Comparison of ENCODE assay signal across 8 mouse cellular contexts in genomic region chr5:96163396-96164020, GRCm38 (mm10). TPM values are rescaled to one million over a fixed set of nuclear protein-coding genes. Genes with fewer than 3 reads are reported as not detected.
A peak's percentile ranks its signal among the peaks of the same experiment; 100 is the strongest.
DNase-seq lines count a peak whose midpoint lies in the region; ATAC-seq and TF ChIP-seq lines count a peak whose summit lies in the region.

No protein-coding gene starts in this region.

- ATAC-seq in hindbrain, embryonic 15.5 days (ENCODE audit: low FRiP score, low read depth): no peak
- ATAC-seq in midbrain, postnatal 0 days (ENCODE audit: low FRiP score): no peak

- H3K36me3 ChIP-seq in kidney, adult 2 months (ENCODE audit: control insufficient read depth, insufficient read depth, low read length): no peaks in the 10 kb centered on the region
- H3K36me3 ChIP-seq in hindbrain, embryonic 15.5 days: no peaks in the 10 kb centered on the region
- H3K36me3 ChIP-seq in midbrain, postnatal 0 days (ENCODE audit: insufficient read depth, low read length): no peaks in the 10 kb centered on the region

- WGBS in kidney, adult 2 months: 5% methylated on average over 1 of the region's 1 CpGs
- WGBS in hindbrain, embryonic 15.5 days: 3% methylated on average over 1 of the region's 1 CpGs
- 6% methylated on average over 1 of the region's 1 CpGs for WGBS in midbrain, postnatal 0 days

- peak overlapping the region; percentile 59 for H3K4me2 ChIP-seq in hindbrain, embryonic 15.5 days
- peak overlapping the region; percentile 77 for H3K4me2 ChIP-seq in midbrain, postnatal 0 days (ENCODE audit: low read depth, low read length, poor library complexity, severe bottlenecking)

- no peak for TF ChIP-seq CTCF in kidney, adult 2 months (conservative IDR thresholded peaks at IDR 0.05; ENCODE audit: insufficient read depth, insufficient read length, low read depth, low read length)
- TF ChIP-seq CTCF in midbrain, postnatal 0 days (IDR thresholded peaks at IDR 0.05): no peak

- H3K27ac ChIP-seq in kidney, adult 2 months (ENCODE audit: insufficient read depth, low read depth, low read length): peak overlapping the region; percentile 57
- peak overlapping the region; percentile 99 for H3K27ac ChIP-seq in hindbrain, embryonic 15.5 days (replicated peaks)
- H3K27ac ChIP-seq in midbrain, postnatal 0 days (ENCODE audit: low read depth, low read length): peak overlapping the region; percentile 96

- H3K9ac ChIP-seq in hindbrain, embryonic 15.5 days: peak overlapping the region; percentile 78
- H3K9ac ChIP-seq in midbrain, postnatal 0 days (replicated peaks; ENCODE audit: low read length, poor library complexity, severe bottlenecking): peak overlapping the region; percentile 99

- DNase-seq in kidney, adult 2 months: no peak
- DNase-seq in kidney, adult 9 months: no peak
- DNase-seq in Muller cell, postnatal 12 days (ENCODE audit: inconsistent ontology term): peak; percentile 33
- DNase-seq in midbrain, postnatal 0 days (ENCODE audit: low spot score): no peak
- no peak for DNase-seq in gastrocnemius, adult 8-10 months (ENCODE audit: low spot score in 2 of 2)
- DNase-seq in cerebellum, adult 9-10 months: no peak
- DNase-seq in gastrocnemius, postnatal 25 days: no peak

- H3K4me3 ChIP-seq in kidney, adult 2 months (ENCODE audit: insufficient read depth, low read depth, low read length): peak overlapping the region; percentile 89
- H3K4me3 ChIP-seq in hindbrain, embryonic 15.5 days: peak overlapping the region; percentile 85
- peak overlapping the region; percentile 98 for H3K4me3 ChIP-seq in midbrain, postnatal 0 days (ENCODE audit: low read depth, low read length)

- H3K4me1 ChIP-seq in kidney, adult 2 months (ENCODE audit: control insufficient read depth, insufficient read depth, low read length): peaks cover 3% of the 10 kb centered on the region; the same call in 1 of the 2 replicates
- H3K4me1 ChIP-seq in hindbrain, embryonic 15.5 days (replicated peaks): peaks cover 19% of the 10 kb centered on the region
- H3K4me1 ChIP-seq in midbrain, postnatal 0 days (ENCODE audit: insufficient read depth, low read length): peaks cover 4% of the 10 kb centered on the region; the same call in 1 of the 2 replicates

- no peaks in the 10 kb centered on the region for H3K9me3 ChIP-seq in hindbrain, embryonic 15.5 days
- H3K9me3 ChIP-seq in midbrain, postnatal 0 days (ENCODE audit: low read length): no peaks in the 10 kb centered on the region

- TF ChIP-seq POLR2A in kidney, adult 2 months (IDR thresholded peaks at IDR 0.05; ENCODE audit: low read depth, low read length): no peak

- no peaks in the 10 kb centered on the region for H3K27me3 ChIP-seq in kidney, adult 2 months (replicated peaks; ENCODE audit: control insufficient read depth, insufficient read depth, low read length)
- H3K27me3 ChIP-seq in hindbrain, embryonic 15.5 days: no peaks in the 10 kb centered on the region
- H3K27me3 ChIP-seq in midbrain, postnatal 0 days (ENCODE audit: insufficient read depth, low read length): no peaks in the 10 kb centered on the region

RNA-seq across cellular contexts. Expression of gene Cnot6l, which starts 0.5 kb away (rescaled TPM):
- 7.2 and 9.9 TPM in 2 replicates for polyA plus RNA-seq in kidney, adult 2 months (2012; rRNA removed)
- 12.1 and 15.4 TPM in 2 replicates for polyA plus RNA-seq in hindbrain, embryonic 15.5 days (2015; fragmentation: Nextera tagmentation; extraction: Ambion mirVana)
- 18.2 and 33.2 TPM in 2 replicates for total RNA-seq in midbrain, postnatal 0 days (2014; rRNA removed)
- polyA plus RNA-seq in midbrain, postnatal 0 days (2015; fragmentation: Nextera tagmentation; extraction: Ambion mirVana): 17.4 and 19.2 TPM in 2 replicates
- total RNA-seq in gastrocnemius, adult 8-10 months (2022): 10 to 100 TPM; 22.9 to 31.7 (median 27.7) TPM
- 10 to 100 TPM; 30.9 to 32.8 TPM for total RNA-seq in gastrocnemius, postnatal 25 days (2021)

RNA-seq across cellular contexts. Expression of gene Mrpl1, which starts 45.8 kb away (rescaled TPM):
- polyA plus RNA-seq in kidney, adult 2 months (2012; rRNA removed): 5.5 and 6.6 TPM in 2 replicates
- 14.6 and 16.8 TPM in 2 replicates for polyA plus RNA-seq in hindbrain, embryonic 15.5 days (2015; fragmentation: Nextera tagmentation; extraction: Ambion mirVana)
- total RNA-seq in midbrain, postnatal 0 days (2014; rRNA removed): 14.6 and 21.9 TPM in 2 replicates
- polyA plus RNA-seq in midbrain, postnatal 0 days (2015; fragmentation: Nextera tagmentation; extraction: Ambion mirVana): 11.4 and 11.5 TPM in 2 replicates
- 10 to 100 TPM; 21.1 to 25.7 (median 22.2) TPM for total RNA-seq in gastrocnemius, adult 8-10 months (2022)
- 10 to 100 TPM; 23.6 to 27.4 TPM for total RNA-seq in gastrocnemius, postnatal 25 days (2021)
